Mouse (Mus musculus): ENCODE measurements around the gene Dcakd. TPM values are rescaled to one million over a fixed set of nuclear protein-coding genes. Genes with fewer than 3 reads are reported as not detected.
A peak's percentile ranks its signal among the peaks of the same experiment; 100 is the strongest.

The Dcakd gene
- polyA plus RNA-seq, 1 experiment from 2014 or later = 276 TPM

GRCm38 (mm10) chr11:102948043-102948961 lies 79.8 kb downstream of the Dcakd start:
- 0 out of 2 replicates have a peak, but pooled peaks have one; percentile 2 for ATAC-seq (replicated peaks; ENCODE audit: insufficient number of reproducible peaks, low FRiP score, low TSS enrichment, low read depth)
- Histone ChIP-seq H3K27me3 (ENCODE audit: control insufficient read depth, insufficient read depth, low read length) (peaks cover 69% of the 10 kb centered on the region), H3K27ac (replicated peaks; ENCODE audit: low read depth, low read length) (no peak overlapping the region), H3K36me3 (replicated peaks; ENCODE audit: control insufficient read depth, insufficient read depth, low read depth, low read length) (no peaks in the 10 kb centered on the region), H3K9ac (replicated peaks; ENCODE audit: low read length) (peak overlapping the region; percentile 59), H3K4me2 (ENCODE audit: low read depth, low read length) (peak overlapping the region; percentile 79), H3K4me1 (ENCODE audit: control insufficient read depth, insufficient read depth, low read length) (peaks cover 12% of the 10 kb centered on the region; the same call in 1 of the 2 replicates), H3K9me3 (replicated peaks; ENCODE audit: control insufficient read depth, low read length) (no peaks in the 10 kb centered on the region), H3K4me3 (ENCODE audit: low read depth, low read length) (peak overlapping the region; percentile 35)
- 1% methylated on average over 51 of the region's 51 CpGs for WGBS
- DNase-seq (ENCODE audit: low spot score) = no peak

- Histone ChIP-seq H3K9ac (replicated peaks; ENCODE audit: low read length) (no peak overlapping the region), H3K9me3 (replicated peaks; ENCODE audit: control insufficient read depth, low read length) (no peaks in the 10 kb centered on the region), H3K27ac (replicated peaks; ENCODE audit: low read depth, low read length) (no peak overlapping the region), H3K4me2 (ENCODE audit: low read depth, low read length) (peak overlapping the region; percentile 72), H3K4me3 (ENCODE audit: low read depth, low read length) (peak overlapping the region; percentile 36), H3K27me3 (ENCODE audit: control insufficient read depth, insufficient read depth, low read length) (peaks cover 73% of the 10 kb centered on the region), H3K36me3 (replicated peaks; ENCODE audit: control insufficient read depth, insufficient read depth, low read depth, low read length) (no peaks in the 10 kb centered on the region), H3K4me1 (ENCODE audit: control insufficient read depth, insufficient read depth, low read length) (peaks cover 12% of the 10 kb centered on the region; the same call in 1 of the 2 replicates)
- WGBS = 7% methylated on average over 8 of the region's 8 CpGs
- no peak for DNase-seq (ENCODE audit: low spot score)
- ATAC-seq (replicated peaks; ENCODE audit: insufficient number of reproducible peaks, low FRiP score, low TSS enrichment, low read depth) = no peak
These were observed 81.2 kb downstream of the Dcakd start for GRCm38 (mm10) chr11:102946992-102947343.

- no peaks in the 10 kb centered on the region for H3K9me3 ChIP-seq (replicated peaks; ENCODE audit: control insufficient read depth, low read length)
- peaks cover 12% of the 10 kb centered on the region; the same call in 1 of the 2 replicates for H3K4me1 ChIP-seq (ENCODE audit: control insufficient read depth, insufficient read depth, low read length)
- peaks cover 73% of the 10 kb centered on the region for H3K27me3 ChIP-seq (ENCODE audit: control insufficient read depth, insufficient read depth, low read length)
- peak within 1 kb of the TSS; percentile 36 for H3K4me3 ChIP-seq (ENCODE audit: low read depth, low read length)
- peak within 1 kb of the TSS; percentile 72 for H3K4me2 ChIP-seq (ENCODE audit: low read depth, low read length)
- no peaks in the 10 kb centered on the region for H3K36me3 ChIP-seq (replicated peaks; ENCODE audit: control insufficient read depth, insufficient read depth, low read depth, low read length)
- H3K9ac ChIP-seq (replicated peaks; ENCODE audit: low read length) = peak within 1 kb of the TSS; percentile 58
- peak; percentile 71 for ATAC-seq (replicated peaks; ENCODE audit: insufficient number of reproducible peaks, low FRiP score, low TSS enrichment, low read depth)
- no peak within 1 kb of the TSS for H3K27ac ChIP-seq (replicated peaks; ENCODE audit: low read depth, low read length)
- WGBS = under 1% methylated on average over 47 of the region's 87 CpGs
- DNase-seq (ENCODE audit: low spot score) = peak; percentile 95
These were observed 81.7 kb downstream of the Dcakd start, which contains the start of gene C1ql1 for GRCm38 (mm10) chr11:102946265-102946991. Gene C1ql1, minus strand, starts transcription at chr11:102946688.

- no peak overlapping the region for H3K27ac ChIP-seq (replicated peaks; ENCODE audit: low read depth, low read length)
- H3K4me2 ChIP-seq (ENCODE audit: low read depth, low read length) = peak overlapping the region; percentile 72
- no peaks in the 10 kb centered on the region for H3K9me3 ChIP-seq (replicated peaks; ENCODE audit: control insufficient read depth, low read length)
- H3K36me3 ChIP-seq (replicated peaks; ENCODE audit: control insufficient read depth, insufficient read depth, low read depth, low read length) = no peaks in the 10 kb centered on the region
- no peak overlapping the region for H3K9ac ChIP-seq (replicated peaks; ENCODE audit: low read length)
- peaks cover 12% of the 10 kb centered on the region; the same call in 1 of the 2 replicates for H3K4me1 ChIP-seq (ENCODE audit: control insufficient read depth, insufficient read depth, low read length)
- DNase-seq (ENCODE audit: low spot score) (no peak), ATAC-seq (replicated peaks; ENCODE audit: insufficient number of reproducible peaks, low FRiP score, low TSS enrichment, low read depth) (peak; percentile 37; the same call in 1 of the 2 replicates)
- WGBS = 2% methylated on average over 54 of the region's 54 CpGs
- H3K27me3 ChIP-seq (ENCODE audit: control insufficient read depth, insufficient read depth, low read length) = peaks cover 68% of the 10 kb centered on the region
- H3K4me3 ChIP-seq (ENCODE audit: low read depth, low read length) = peak overlapping the region; percentile 36
These were observed 82.5 kb downstream of the Dcakd start for GRCm38 (mm10) chr11:102945306-102946264.

Small RNA genes lying within 50 kb of the gene (microRNA-seq; reads per million reads assigned to microRNA genes)
- gene Mir6931 (ENCODE audit: borderline number of aligned reads) = not detected

Other genes starting within 250 kb of the Dcakd start
- 90.5 and 97.0 TPM in 2 replicates for gene Gjc1, start 208.6 kb downstream of the Dcakd start, polyA plus RNA-seq (2014; fragmentation: Nextera tagmentation; extraction: Ambion mirVana)
- not detected in 2 replicates for gene Higd1b, start 192.5 kb downstream of the Dcakd start, polyA plus RNA-seq (2014; fragmentation: Nextera tagmentation; extraction: Ambion mirVana)
- 246 and 257 TPM in 2 replicates for gene Eftud2, start 147.3 kb downstream of the Dcakd start, polyA plus RNA-seq (2014; fragmentation: Nextera tagmentation; extraction: Ambion mirVana)
- 1.00 and 1.5 TPM in 2 replicates for gene Ccdc103, start 147.1 kb downstream of the Dcakd start, polyA plus RNA-seq (2014; fragmentation: Nextera tagmentation; extraction: Ambion mirVana)
- not detected in 2 replicates for gene Fam187a, start 143.2 kb downstream of the Dcakd start, polyA plus RNA-seq (2014; fragmentation: Nextera tagmentation; extraction: Ambion mirVana)
- gene Gfap, start 127.4 kb downstream of the Dcakd start, polyA plus RNA-seq (2014; fragmentation: Nextera tagmentation; extraction: Ambion mirVana) = 0.22 and 0.25 TPM in 2 replicates
- gene Kif18b, start 103.2 kb downstream of the Dcakd start, polyA plus RNA-seq (2014; fragmentation: Nextera tagmentation; extraction: Ambion mirVana) = 7.1 and 7.4 TPM in 2 replicates
- gene C1ql1, start 81.6 kb downstream of the Dcakd start, polyA plus RNA-seq (2014; fragmentation: Nextera tagmentation; extraction: Ambion mirVana) = 4.0 and 4.1 TPM in 2 replicates
- 48.6 and 49.6 TPM in 2 replicates for gene Nmt1, start 143 bp downstream of the Dcakd start, polyA plus RNA-seq (2014; fragmentation: Nextera tagmentation; extraction: Ambion mirVana)
- gene Plcd3, start 73.3 kb upstream of the Dcakd start, polyA plus RNA-seq (2014; fragmentation: Nextera tagmentation; extraction: Ambion mirVana) = 0.87 and 1.1 TPM in 2 replicates
- gene Acbd4, start 73.3 kb upstream of the Dcakd start, polyA plus RNA-seq (2014; fragmentation: Nextera tagmentation; extraction: Ambion mirVana) = 6.4 and 7.8 TPM in 2 replicates
- gene Hexim1, start 87.9 kb upstream of the Dcakd start, polyA plus RNA-seq (2014; fragmentation: Nextera tagmentation; extraction: Ambion mirVana) = 5.3 and 5.6 TPM in 2 replicates
- gene Hexim2, start 104.1 kb upstream of the Dcakd start, polyA plus RNA-seq (2014; fragmentation: Nextera tagmentation; extraction: Ambion mirVana) = 7.1 and 8.3 TPM in 2 replicates
- gene Fmnl1, start 142.8 kb upstream of the Dcakd start, polyA plus RNA-seq (2014; fragmentation: Nextera tagmentation; extraction: Ambion mirVana) = 0.70 and 0.72 TPM in 2 replicates
- gene 1700023F06Rik, start 180.2 kb upstream of the Dcakd start, polyA plus RNA-seq (2014; fragmentation: Nextera tagmentation; extraction: Ambion mirVana) = 0.25 TPM in 2 replicates
- gene Spata32, start 190.1 kb upstream of the Dcakd start, polyA plus RNA-seq (2014; fragmentation: Nextera tagmentation; extraction: Ambion mirVana) = not detected in 2 replicates
- gene Map3k14, start 239.1 kb upstream of the Dcakd start, polyA plus RNA-seq (2014; fragmentation: Nextera tagmentation; extraction: Ambion mirVana) = 1.9 and 2.9 TPM in 2 replicates

Measured in embryonic facial prominence, embryonic 11.5 days (tissue).